Mouse (Mus musculus) megakaryocyte, embryonic 14.5 days (primary cell): ENCODE measurements around the gene Isyna1. TPM values are rescaled to one million over a fixed set of nuclear protein-coding genes. Genes with fewer than 3 reads are reported as not detected.

ENCODE experiments used
- H3K27me3 ChIP-seq: replicated peaks from 2 replicates; pipeline ENCODE3; 2012; ENCODE audit warnings: inconsistent platforms
- H3K36me3 ChIP-seq: replicated peaks from 2 replicates; pipeline ENCODE3; 2012; ENCODE audit warnings: low read length, inconsistent platforms, mixed read lengths
- H3K4me1 ChIP-seq: 2 replicates; pipeline ENCODE4 v1.6.1; 2012; ENCODE audit warnings: inconsistent platforms
- H3K4me3 ChIP-seq: replicated peaks from 2 replicates; pipeline ENCODE3; 2012; ENCODE audit warnings: moderate library complexity, mild to moderate bottlenecking, inconsistent platforms
- H3K9me3 ChIP-seq: 2 replicates; pipeline ENCODE4 v1.6.1; 2012; ENCODE audit warnings: inconsistent platforms
- FLI1 ChIP-seq: IDR thresholded peaks from 2 replicates; pipeline ENCODE4 v1.6.1; 2012; ENCODE audit warnings: low read length, inconsistent platforms, mixed read lengths
- GATA1 ChIP-seq: IDR thresholded peaks from 3 replicates; pipeline ENCODE4 v1.6.1; 2012; ENCODE audit warnings: mixed read lengths, low read length, inconsistent platforms, borderline replicate concordance
- polyA plus RNA-seq: library from polyadenylated mRNA; stranded (reverse); fragments of >175 nt; gene quantifications from 2 replicates; pipeline ENCODE4 v1.2.3, GENCODE M21; 2012; ENCODE audit warnings: low replicate concordance; ENCODE audit not compliant: insufficient read depth

Gene Isyna1
- polyA plus RNA-seq, 1 experiment: 201 TPM

- Histone ChIP-seq H3K9me3 (no peaks in the 10 kb centered on the region), H3K4me1 (peaks cover 100% of the 10 kb centered on the region), H3K27me3 (no peaks in the 10 kb centered on the region), H3K4me3 (peak overlapping the region; percentile 85), H3K36me3 (peaks cover 84% of the 10 kb centered on the region)
- TF ChIP-seq GATA1 (no peak), FLI1 (no peak)
Measured at GRCm38 (mm10) chr8:70560096-70560495, 34.1 kb upstream of the Isyna1 start.

- H3K4me3 ChIP-seq: peak overlapping the region; percentile 85
- no peaks in the 10 kb centered on the region for H3K27me3 ChIP-seq
- TF ChIP-seq FLI1 (no peak), GATA1 (no peak)
- H3K36me3 ChIP-seq: peaks cover 84% of the 10 kb centered on the region
- H3K9me3 ChIP-seq: no peaks in the 10 kb centered on the region
- H3K4me1 ChIP-seq: peaks cover 100% of the 10 kb centered on the region
Measured at GRCm38 (mm10) chr8:70560564-70560963, 33.6 kb upstream of the Isyna1 start.

DNA sequence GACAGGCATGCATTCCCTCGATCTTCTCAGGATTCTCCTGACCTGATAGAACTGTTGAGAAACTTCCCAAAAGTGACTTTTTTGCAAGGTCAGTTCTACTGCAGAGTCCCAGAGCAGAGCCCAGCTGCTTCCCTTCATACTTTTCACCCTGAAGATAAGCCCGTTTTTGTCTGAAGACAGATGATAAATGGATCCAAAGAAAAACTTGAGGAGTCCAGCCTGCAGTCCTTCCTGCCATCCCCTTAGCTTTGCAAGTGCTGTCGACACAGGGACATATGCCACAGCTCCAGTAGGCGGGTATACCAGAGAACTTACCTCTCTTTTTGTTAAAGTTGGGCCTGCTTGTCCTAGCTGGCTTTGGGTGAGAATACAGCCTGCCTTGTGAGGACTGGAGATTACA, 32.8 kb upstream of the Isyna1 start:
- Histone ChIP-seq H3K4me3 (peak overlapping the region; percentile 85), H3K36me3 (peaks cover 84% of the 10 kb centered on the region), H3K4me1 (peaks cover 100% of the 10 kb centered on the region), H3K27me3 (no peaks in the 10 kb centered on the region), H3K9me3 (no peaks in the 10 kb centered on the region)
- TF ChIP-seq GATA1: no peak
- TF ChIP-seq FLI1: no peak

GRCm38 (mm10) chr8:70561809-70562535, 32.2 kb upstream of the Isyna1 start:
- Histone ChIP-seq H3K27me3 (no peaks in the 10 kb centered on the region), H3K36me3 (peaks cover 84% of the 10 kb centered on the region), H3K9me3 (no peaks in the 10 kb centered on the region), H3K4me1 (peaks cover 100% of the 10 kb centered on the region), H3K4me3 (peak overlapping the region; percentile 66)
- no peak for TF ChIP-seq FLI1

DNA sequence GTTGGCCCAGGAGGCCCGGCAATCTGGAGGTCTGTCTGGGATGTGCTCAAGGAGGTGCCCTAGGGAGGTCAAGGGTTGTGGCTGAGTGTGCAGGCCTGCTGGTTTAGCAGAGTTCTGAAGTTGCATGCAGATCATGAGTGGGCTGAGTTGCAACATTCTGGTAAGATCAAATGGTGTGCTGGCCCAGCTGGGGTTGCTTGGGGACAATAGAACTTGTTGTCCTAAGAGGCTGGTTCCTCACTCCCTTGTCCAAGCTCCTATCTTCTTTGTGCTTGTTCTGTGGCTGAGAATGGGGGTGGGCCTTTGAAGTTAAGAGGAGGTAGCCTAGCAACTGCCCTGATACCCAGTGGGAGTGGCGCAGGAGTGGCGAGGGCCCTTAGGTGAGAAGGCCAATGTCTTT, 31.4 kb upstream of the Isyna1 start:
- Histone ChIP-seq H3K27me3 (no peaks in the 10 kb centered on the region), H3K4me3 (peak overlapping the region; percentile 53), H3K4me1 (peaks cover 93% of the 10 kb centered on the region), H3K36me3 (peaks cover 79% of the 10 kb centered on the region), H3K9me3 (no peaks in the 10 kb centered on the region)
- TF ChIP-seq GATA1 (no peak), FLI1 (no peak)

DNA sequence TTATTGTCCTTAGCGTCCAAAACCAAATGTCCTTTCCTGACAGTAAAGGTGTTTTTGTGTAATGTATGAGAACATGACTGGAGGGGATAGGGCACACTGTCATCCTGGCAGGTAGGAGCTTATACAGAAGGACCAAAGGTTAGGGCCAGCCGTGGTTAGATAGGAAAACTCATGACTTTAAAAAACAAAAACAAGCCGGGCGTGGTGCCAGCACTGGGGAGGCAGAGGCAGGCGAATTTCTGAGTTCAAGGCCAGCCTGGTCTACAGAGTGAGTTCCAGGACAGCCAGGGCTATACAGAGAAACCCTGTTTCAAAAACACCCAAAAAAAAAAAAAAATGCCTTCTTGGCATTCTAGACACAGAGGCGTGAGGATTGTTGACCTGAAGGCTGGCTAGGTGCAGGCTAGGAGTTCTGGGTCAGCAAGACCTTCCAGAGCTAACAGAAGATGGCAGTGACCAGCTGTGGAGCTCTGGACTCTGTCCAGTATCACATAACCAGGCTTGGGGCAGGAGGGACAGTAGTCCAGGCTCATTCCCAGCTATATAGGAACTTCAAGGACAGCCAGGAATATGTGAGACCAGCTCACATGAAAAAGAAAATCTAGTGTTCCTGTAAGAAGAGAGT, 30.3 kb upstream of the Isyna1 start:
- Histone ChIP-seq H3K9me3 (no peaks in the 10 kb centered on the region), H3K27me3 (no peaks in the 10 kb centered on the region), H3K4me1 (peaks cover 89% of the 10 kb centered on the region), H3K4me3 (peak overlapping the region; percentile 7), H3K36me3 (peaks cover 82% of the 10 kb centered on the region)
- TF ChIP-seq FLI1: no peak
- no peak for TF ChIP-seq GATA1

DNA sequence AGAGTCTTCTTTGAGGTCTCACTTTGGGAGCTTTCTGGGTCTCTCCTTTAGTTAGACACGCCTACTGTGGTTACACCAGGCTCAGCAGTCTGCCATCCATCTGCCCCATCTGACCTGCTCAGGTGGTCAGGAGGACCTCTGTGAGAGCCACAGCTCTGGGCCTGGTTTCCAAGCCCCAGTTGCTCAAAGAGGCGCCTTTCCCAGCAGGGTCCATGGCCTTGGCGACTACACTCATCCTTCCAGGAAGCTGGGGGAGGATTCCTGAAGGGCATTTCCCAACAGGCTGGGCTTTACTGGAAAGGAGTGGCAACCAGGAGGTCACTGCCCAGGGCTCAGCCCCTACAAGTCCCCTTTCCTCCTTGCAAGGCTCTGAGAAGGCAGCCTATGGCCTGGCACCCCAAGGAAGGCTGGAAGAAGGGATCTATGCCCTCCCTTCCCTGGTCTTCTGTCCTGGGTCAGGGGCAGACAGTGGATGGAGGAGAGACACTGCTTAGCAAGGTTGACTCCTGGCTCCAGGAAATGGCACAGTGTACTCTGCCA, 29.4 kb upstream of the Isyna1 start:
- Histone ChIP-seq H3K9me3 (no peaks in the 10 kb centered on the region), H3K27me3 (no peaks in the 10 kb centered on the region), H3K36me3 (peaks cover 82% of the 10 kb centered on the region), H3K4me3 (peak overlapping the region; percentile 81), H3K4me1 (peaks cover 89% of the 10 kb centered on the region)
- TF ChIP-seq GATA1 (no peak), FLI1 (no peak)

DNA sequence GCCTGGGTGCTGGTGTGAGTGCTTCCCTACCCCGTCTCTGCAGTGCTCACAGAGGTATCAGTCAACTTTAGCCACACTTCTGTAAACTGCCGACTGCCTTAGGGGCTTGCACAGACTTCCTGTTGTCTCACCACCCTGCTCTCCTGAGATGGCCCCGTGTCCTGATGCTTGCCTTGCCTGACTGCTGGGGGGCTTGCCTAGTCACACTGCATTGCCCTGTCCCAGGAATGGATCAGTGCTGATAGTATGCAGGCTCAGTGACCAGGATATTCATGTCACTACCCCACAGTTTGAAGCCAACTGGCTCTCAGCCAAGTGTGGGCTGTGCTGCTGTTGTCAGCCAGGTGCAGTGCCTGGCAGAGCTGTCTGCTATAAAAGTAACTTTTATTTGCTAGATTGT, 28.6 kb upstream of the Isyna1 start:
- Histone ChIP-seq H3K27me3 (no peaks in the 10 kb centered on the region), H3K9me3 (no peaks in the 10 kb centered on the region), H3K4me3 (peak overlapping the region; percentile 81), H3K4me1 (peaks cover 89% of the 10 kb centered on the region), H3K36me3 (peaks cover 82% of the 10 kb centered on the region)
- no peak for TF ChIP-seq GATA1
- no peak for TF ChIP-seq FLI1

DNA sequence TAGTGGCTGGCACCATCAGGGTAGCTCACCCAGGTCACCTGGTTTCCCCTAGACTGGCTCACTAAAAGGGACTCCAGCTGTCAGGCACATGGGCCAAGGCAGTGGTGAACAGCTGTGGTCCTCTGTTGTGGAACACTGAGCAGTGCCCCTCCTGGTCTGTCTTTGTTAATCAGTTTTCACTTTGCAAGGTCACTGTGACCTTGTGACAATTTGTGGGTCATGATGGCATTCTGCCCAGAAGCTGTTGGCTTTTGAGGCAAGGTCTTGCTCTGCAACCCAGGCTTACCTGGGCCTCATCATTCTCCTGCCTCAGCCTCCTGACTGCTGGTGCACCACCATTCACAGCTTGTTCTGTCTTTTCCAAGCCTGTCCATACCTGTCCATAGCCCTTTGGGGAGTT, 23.8 kb upstream of the Isyna1 start:
- Histone ChIP-seq H3K27me3 (no peaks in the 10 kb centered on the region), H3K36me3 (peaks cover 91% of the 10 kb centered on the region), H3K4me1 (peaks cover 89% of the 10 kb centered on the region), H3K9me3 (no peaks in the 10 kb centered on the region), H3K4me3 (peak overlapping the region; percentile 60)
- no peak for TF ChIP-seq GATA1
- no peak for TF ChIP-seq FLI1

DNA sequence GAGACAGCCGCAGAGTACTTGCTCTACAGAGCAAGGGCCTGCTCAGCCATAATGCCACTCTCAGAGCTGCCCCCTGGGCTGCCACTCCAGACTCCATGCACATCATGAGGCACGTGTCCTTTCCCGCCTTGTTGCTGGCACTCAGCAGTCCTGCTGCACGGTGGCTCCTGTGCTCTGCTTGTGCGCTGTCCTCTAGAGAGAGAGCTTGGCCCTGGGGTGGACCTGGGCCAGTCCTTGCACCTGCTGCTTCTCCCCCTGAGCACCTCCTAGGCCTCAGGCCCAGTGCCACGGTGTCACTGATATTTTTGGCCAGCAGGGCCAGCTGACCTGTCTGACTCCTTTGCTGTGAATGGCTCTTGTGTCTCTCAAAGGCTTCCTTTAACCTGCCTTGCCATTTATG, 23.2 kb upstream of the Isyna1 start:
- Histone ChIP-seq H3K9me3 (no peaks in the 10 kb centered on the region), H3K36me3 (peaks cover 87% of the 10 kb centered on the region)
- TF ChIP-seq FLI1 (no peak), GATA1 (no peak)

More for the DNA sequence above, 23.2 kb upstream of the Isyna1 start:
- Histone ChIP-seq H3K27me3 (no peaks in the 10 kb centered on the region), H3K4me3 (peak overlapping the region; percentile 78), H3K4me1 (peaks cover 85% of the 10 kb centered on the region)
